Mouse (Mus musculus) layer of hippocampus, postnatal 10 days (tissue): Measurements from ENCODE around the gene Gm45140. TPM values are rescaled to one million over a fixed set of nuclear protein-coding genes. Genes with fewer than 3 reads are reported as not detected.

Experiments used
- DNase-seq, 2 experiments: peaks; one replicate each; pipeline ENCODE4 v3.0.0; 2021; ENCODE audit warnings: low spot score in 2 of 2
- total RNA-seq, 2 experiments: library from RNA; stranded (reverse); gene quantifications; 2 replicates each; pipeline ENCODE4 v1.2.3; 2021

The Gm45140 gene
- total RNA-seq, 2 experiments from 2014 or later: 2.7 to 4.4 TPM

DNA sequence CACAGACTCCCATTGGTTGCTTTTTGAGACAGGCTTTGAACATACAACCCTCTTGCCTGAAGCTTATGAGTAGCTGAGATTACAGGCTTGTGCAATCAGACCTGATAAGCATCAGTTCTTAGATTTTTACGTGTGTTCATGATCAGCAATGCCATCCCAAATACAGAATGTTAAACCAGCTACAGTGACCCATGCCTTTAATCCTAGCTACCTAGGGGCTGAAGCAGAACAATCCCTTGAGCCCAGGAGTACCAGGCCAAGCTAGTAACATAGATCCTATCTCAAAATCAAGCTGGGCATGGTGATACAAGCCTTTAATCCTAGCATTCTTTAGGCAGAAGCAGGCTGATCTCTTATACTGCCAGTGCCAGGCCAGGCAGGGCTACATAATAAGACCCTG, 31.6 kb downstream of the Gm45140 start:
- DNase-seq: no peak

DNA sequence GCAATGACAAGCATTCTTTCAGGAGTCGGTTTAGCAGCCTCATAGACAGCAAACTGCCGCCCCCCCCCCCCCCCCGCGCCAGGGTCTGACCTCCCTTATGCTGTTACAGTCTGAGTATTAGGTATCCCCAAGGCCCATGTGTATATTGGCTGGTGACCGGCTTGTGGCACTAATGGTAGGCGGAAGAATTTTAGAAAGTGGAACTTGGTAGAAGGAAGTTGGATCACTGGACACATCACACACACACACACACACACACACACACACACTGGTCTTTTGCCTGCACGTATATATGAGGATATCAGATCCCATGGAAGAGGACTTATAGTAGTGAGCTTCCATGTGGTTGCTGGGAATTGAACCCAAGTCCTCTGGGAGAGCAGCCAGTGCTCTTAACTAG, 33.1 kb downstream of the Gm45140 start:
- DNase-seq: no peak

- no peak for DNase-seq
Measured at GRCm38 (mm10) chr6:87799576-87799975, 36.0 kb downstream of the Gm45140 start.

DNA sequence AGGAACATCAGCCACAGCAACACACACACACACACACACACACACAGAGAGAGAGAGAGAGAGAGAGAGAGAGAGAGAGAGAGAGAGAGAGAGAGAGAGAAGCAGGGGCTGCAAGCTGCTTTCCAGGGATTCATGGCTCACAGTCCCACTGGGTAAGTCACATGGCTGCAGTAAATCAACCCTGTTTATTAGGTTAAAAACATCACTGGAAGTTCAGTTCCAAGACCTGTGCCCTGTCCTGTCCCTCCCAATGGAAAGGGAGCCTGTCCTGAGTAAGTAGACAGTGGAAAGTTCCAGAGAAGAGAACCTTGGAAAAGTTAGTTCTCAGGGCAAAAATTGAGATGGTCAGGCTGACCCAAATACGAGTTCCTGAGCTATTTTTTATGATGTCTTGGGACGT, 38.3 kb downstream of the Gm45140 start:
- DNase-seq: no peak

GRCm38 (mm10) chr6:87796251-87796880, 39.2 kb downstream of the Gm45140 start:
- no peak for DNase-seq

DNA sequence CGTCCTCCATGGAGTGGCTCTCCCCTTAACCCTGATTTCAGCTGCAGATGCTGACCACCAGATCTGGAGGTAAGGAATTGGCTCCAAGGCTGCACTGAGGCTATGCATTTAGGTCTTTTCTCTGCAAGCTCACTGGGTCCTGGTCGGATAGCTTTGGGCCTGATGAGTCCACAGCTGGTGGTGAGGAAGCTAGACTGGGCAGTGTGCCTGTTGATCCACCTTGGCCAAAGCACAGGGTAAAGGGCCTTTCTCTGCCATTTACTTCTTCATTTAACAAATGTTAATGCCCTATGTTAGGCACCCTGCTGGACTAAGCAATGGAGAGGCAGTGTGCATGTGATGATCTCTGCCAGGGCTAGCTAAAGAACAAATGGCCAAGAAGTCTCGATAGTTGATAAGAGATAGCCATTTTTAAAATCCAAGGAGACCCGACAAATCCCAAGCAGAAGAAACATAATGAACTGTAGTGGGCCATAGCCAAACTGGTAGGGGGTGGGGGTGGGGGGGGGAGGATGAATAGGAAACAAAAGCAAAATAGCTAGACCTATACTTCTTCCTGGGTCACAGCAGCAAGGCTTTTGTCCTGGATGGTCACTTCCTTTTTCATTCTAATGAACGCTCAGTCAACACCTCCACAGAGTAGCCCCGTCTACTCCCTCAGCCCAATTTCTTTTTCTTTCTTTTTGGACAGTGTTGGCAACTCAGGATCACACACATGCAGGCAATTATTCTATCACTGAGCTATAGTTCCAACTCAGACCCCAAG, 40.0 kb downstream of the Gm45140 start:
- DNase-seq: no peak

GRCm38 (mm10) chr6:87793821-87794510, 41.6 kb downstream of the Gm45140 start:
- DNase-seq: no peak

GRCm38 (mm10) chr6:87791826-87792225, 43.8 kb downstream of the Gm45140 start:
- no peak for DNase-seq

- no peak for DNase-seq
Measured at GRCm38 (mm10) chr6:87790779-87791480, 44.7 kb downstream of the Gm45140 start.

- no peak for DNase-seq
Measured at GRCm38 (mm10) chr6:87789791-87790190, 45.8 kb downstream of the Gm45140 start.

DNA sequence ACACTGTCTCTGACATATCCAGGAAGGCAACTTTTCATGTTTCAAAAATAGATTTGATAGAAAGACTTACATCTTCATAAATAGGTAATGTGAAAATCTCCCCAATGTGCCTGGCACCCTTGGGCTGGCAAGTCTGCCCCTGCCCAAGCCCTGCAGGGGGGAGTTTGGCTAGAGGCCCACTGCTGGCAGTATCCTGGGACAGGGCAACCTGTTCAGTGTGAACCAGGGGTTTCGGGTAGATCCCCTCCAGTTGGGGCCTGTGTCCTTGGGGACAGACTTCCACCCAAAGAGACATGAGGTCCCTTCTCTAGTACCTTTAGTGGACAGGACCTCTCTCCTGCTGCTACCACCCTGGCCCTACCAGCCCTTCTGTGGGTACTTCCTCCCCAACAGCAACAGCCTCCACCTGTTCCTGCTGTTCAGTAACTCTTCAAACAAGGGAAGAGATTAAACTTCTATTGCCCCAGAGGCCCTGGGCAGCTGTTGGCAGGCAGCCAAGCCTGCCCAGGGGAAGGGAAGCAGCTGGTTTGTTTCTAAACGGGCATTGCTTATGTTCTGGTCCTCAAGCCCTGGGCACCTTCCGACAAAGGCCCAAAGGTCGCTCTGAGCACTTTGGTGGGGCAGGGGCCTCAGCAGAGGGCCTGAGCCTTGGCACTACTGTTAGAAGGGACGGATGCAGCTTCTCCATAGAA, 46.6 kb downstream of the Gm45140 start:
- DNase-seq: peak in 1 of 2 experiments; percentile 29

DNA sequence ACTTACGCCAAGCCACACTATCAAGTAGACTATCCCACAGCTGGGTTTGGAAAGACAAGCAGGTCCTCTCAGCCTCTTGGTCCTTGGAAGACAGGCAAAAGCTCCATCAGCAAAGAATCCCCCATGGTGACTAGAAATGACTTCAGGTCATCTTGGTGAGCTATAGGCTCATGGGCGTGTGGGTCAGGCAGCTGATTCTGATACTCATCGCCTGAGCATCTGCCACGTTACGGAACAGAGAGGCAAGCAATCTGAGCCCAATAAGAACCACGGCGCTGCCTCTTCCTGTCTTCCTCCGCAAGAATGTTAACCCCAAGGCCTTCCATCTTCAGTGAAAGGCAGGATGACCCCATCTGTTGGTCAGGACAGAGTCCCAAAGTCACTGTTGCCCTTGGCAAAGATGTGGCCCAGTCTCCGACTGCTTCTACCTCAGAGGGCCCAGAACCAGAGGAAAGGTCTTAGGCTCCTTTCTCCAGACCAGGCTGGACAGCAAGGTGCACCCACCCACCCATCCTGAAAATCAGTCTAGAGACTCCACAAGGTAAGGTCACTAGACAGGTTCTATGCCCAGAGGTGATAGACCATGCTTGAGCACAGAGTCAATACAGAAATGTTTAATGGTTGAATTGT, 47.2 kb downstream of the Gm45140 start:
- DNase-seq: no peak

GRCm38 (mm10) chr6:87787108-87787890, 48.3 kb downstream of the Gm45140 start:
- DNase-seq: no peak

DNA sequence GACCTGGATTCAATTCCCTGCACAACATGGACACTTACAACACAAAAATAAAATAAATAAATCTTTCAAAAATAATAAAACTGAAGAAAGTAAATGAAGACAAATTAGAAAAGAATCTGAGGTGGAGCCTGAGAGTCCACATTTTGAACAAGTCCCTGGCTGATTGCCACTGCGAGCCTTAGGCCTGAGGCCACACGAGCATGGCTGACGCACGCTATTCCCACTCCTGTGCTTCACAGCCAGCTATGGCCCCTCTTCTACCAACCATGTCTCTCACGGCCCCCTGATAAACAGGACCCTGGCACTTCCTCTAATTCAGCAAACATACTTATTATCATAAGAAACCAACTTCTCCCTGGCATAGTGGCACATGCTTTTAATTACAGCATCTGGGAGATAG, 49.0 kb downstream of the Gm45140 start:
- no peak for DNase-seq

DNA sequence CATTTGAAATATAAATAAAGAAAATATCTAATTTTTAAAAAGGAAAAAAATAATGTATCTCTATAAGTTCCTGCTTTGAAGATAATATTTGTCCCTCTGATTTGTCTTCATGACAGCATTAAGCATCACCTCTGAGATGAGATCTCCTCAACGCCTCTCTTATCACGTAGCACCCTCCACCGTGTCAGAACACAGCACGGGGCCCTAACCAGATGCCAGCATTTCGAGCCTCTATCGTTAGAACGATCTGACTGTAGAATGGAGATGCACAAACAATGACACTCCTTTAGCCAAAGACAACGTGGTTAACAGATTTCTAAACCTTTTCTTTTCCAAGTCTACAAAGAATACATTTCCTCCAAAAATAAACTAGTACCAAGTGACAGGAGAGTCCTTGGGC, 51.6 kb downstream of the Gm45140 start:
- DNase-seq: no peak

- DNase-seq: no peak
Measured at GRCm38 (mm10) chr6:87780546-87781301, 54.9 kb downstream of the Gm45140 start.

GRCm38 (mm10) chr6:87779174-87780165, 56.1 kb downstream of the Gm45140 start:
- no peak for DNase-seq
